Mouse (Mus musculus) lung, adult 2 months (tissue): ENCODE results near the gene Sntg2.

Experiments used
- CTCF ChIP-seq: fragments of 200-500 bp; IDR thresholded peaks from 2 replicates; pipeline ENCODE4 v1.5.1; 2011; ENCODE audit warnings: mild to moderate bottlenecking, low read length, control low read depth; ENCODE audit not compliant: insufficient read depth
- POLR2A ChIP-seq: fragments of 200-500 bp; IDR thresholded peaks from 2 replicates; pipeline ENCODE4 v1.6.1; 2011; ENCODE audit warnings: low read depth, mild to moderate bottlenecking, control low read depth, low read length, borderline replicate concordance; ENCODE audit errors: extremely low read depth

- TF ChIP-seq CTCF (no peak), POLR2A (no peak)
Observed at GRCm38 (mm10) chr12:30240891-30241290, 132.3 kb downstream of the Sntg2 start.
